Mouse (Mus musculus) skeletal muscle tissue, postnatal 0 days (tissue): ENCODE results near the gene Zfp978. TPM values are rescaled to one million over a fixed set of nuclear protein-coding genes. Genes with fewer than 3 reads are reported as not detected.

Source experiments
- polyA plus RNA-seq: library from polyadenylated mRNA; unstranded; fragments of >200 nt; fragmentation: Nextera tagmentation; extraction: Ambion mirVana; gene quantifications from 2 replicates; pipeline ENCODE4 v1.2.1, GENCODE M21; 2015

Zfp978 gene
- 0.19 and 0.27 TPM in 2 replicates for polyA plus RNA-seq

DNA sequence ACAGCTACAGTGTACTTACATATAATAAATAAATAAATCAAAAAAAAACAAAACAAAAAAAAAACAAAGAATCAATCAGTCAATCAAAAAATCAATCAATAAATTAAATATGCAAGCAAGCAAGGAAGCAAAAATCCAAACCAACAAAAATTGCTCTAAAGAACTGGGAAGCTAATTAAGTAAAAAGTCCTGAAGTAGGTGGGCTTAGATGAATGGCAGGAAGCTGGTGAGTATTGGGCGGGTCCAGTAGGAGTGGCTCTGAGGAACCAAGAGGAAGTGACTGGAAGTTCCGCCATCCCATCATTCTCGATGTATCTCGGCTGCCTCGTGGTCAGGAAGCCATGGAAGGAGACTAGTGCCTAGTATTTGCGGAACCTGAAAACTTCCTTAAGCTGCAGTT lies at the start of gene Zfp978:
Gene Zfp978 (plus strand): TSS at position 301 of the 400 bp plus-strand sequence.

Other genes starting within 250 kb of the Zfp978 start
- 2.5 and 2.9 TPM in 2 replicates for gene Zfp991, start 229.3 kb upstream of the Zfp978 start, polyA plus RNA-seq
- not detected in 2 replicates for gene Zfp988, start 55.6 kb upstream of the Zfp978 start, polyA plus RNA-seq
- gene Zfp982, start 131.1 kb downstream of the Zfp978 start, polyA plus RNA-seq: 2.7 and 3.5 TPM in 2 replicates
- 0.04 and 0.10 TPM in 2 replicates for gene Gm16503, start 178.9 kb downstream of the Zfp978 start, polyA plus RNA-seq
- gene Zfp985, start 192.0 kb downstream of the Zfp978 start, polyA plus RNA-seq: 0.06 and 0.11 TPM in 2 replicates